Mouse (Mus musculus): ENCODE measurements at regions not wholly inside any gene's neighbourhood (a gene's known extent, or its start where the extent isn't known, plus 50 kb on each side); places are given as distances from the start of the nearest gene placed in this dataset.

DNA sequence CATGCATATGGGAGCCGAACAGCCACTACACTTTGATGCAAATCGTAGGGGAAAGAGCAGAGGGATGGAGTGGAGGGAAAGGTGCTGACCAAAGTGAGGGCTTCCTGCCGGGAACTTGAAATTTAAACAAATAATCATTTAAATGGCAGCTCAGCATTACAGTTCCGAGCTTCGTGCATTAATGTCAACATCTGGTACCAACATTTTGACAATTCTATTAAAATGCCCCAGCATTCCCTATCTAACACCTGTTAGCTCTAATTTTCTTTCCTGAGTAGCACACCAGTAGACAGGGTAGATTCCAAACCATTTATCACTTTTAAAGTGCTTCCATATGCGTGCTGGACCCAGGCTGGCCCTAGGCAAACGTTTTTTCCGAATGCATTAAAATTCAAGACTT is 178.1 kb downstream of the Emx2 start:
- no peak for ATAC-seq (replicated peaks; ENCODE audit: low read depth, poor library complexity, severe bottlenecking)

DNA sequence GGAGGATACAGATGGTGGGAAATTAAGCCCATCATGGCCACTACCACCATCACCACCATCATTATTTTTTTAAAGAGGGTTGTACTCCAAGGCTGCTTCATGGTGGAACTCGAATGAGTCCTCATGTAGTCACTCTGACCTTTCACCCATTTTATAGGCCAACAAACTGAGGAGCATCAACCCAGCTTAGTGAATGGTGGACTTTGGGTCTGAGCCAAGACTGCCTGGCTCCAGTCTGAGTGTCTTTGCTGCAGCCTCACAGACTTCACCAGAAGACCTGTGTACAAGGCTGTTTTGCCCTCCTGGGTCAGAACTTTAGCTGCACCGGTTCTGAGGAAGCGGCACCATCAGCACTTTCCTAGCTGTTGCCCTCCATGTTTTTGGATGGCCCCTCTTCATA is 184.4 kb downstream of the Emx2 start:
- no peak for ATAC-seq (replicated peaks; ENCODE audit: low read depth, poor library complexity, severe bottlenecking)

DNA sequence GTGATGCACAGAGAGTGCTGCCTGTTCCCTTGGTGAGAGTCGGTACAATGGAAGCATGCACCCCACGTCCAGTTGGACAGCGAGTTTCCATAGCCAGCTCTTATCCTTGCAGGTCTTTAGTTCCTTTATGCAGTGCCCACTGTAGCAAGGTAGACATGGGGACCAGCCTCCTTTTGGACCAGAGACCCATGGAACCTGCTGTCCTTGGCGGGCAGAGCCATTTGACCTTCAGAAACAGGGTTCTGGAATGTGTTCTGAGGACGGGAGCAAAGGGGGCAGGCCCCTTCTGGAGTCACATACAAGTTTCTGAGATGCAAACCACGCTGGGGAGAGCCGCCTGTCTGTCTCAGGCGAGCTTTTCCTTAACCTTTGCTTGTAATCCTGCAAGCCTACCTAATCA is 188.1 kb downstream of the Emx2 start:
- ATAC-seq (replicated peaks; ENCODE audit: low read depth, poor library complexity, severe bottlenecking) = no peak

DNA sequence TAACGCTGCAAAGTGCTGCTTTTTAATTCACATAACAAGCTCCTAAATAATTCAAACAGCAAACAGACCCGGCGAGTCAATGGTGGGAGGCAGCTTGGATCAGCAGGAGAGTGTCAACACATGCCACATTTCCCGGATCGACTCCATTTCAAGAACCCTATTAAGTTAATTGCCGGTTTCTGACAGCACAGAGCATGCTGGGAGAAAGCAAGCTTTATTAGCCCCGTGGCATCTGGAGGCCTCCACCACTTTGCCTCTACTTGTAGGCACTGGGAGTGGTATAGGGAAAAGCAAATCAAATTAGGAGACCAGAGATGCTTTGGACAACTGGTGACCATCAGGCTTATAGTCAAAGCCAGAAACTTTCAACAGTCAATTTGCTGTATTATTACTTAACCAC is 188.5 kb downstream of the Emx2 start:
- no peak for ATAC-seq (replicated peaks; ENCODE audit: low read depth, poor library complexity, severe bottlenecking)

DNA sequence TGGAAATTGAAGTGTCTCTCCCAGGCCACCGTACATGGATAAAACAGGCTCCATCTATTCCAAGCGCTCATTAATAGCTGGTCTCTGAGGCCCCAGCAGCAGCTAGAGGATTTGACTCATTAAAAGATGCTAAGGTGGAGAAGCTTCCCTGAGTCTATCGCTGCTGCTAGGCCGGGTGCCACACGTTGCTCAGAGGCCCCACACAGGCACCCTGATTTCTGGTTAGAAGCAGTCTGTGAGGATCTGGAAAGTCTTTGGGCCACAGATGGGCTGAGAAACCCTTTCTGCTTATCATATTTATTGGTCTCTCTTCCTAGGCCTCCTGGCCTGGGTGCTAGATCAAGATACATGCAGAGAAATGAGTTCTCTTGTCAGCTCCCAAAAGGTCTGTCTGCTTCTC is 191.2 kb downstream of the Emx2 start:
- ATAC-seq (replicated peaks; ENCODE audit: low read depth, poor library complexity, severe bottlenecking) = no peak

DNA sequence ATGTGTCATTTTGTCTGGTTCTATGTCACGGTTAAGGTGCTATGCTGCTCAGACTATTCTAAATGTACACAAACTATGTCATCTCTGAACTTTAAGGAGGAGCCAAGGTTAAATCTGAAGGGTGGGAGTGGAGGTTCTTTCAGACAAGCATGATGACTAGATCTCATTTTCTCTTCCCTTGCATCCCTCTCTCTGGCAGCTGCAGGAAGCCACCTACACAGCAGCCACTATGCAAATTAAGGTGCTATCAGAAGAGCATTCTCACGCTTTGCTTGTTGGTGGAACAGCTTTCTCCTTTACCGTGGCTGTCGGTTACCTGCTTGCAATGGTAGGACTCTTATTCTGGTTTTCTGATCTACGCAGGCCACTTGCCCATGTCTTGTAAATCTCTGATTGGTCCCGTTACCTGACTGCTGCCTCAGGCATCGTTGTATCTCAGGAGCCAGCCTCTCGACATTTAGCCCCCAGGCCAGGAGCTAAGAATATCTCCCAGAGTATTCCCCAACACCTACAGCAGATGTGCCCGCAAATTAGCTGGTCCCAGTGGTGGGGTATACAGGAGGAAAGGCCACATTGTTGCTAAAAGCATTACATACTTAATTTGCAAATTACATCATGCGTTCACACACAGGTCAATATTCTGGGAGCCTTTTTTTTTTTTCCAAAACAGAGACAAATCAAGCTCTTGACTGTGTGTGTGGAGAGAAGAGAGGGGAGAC is 192.6 kb downstream of the Emx2 start:
- no peak for ATAC-seq (replicated peaks; ENCODE audit: low read depth, poor library complexity, severe bottlenecking)

DNA sequence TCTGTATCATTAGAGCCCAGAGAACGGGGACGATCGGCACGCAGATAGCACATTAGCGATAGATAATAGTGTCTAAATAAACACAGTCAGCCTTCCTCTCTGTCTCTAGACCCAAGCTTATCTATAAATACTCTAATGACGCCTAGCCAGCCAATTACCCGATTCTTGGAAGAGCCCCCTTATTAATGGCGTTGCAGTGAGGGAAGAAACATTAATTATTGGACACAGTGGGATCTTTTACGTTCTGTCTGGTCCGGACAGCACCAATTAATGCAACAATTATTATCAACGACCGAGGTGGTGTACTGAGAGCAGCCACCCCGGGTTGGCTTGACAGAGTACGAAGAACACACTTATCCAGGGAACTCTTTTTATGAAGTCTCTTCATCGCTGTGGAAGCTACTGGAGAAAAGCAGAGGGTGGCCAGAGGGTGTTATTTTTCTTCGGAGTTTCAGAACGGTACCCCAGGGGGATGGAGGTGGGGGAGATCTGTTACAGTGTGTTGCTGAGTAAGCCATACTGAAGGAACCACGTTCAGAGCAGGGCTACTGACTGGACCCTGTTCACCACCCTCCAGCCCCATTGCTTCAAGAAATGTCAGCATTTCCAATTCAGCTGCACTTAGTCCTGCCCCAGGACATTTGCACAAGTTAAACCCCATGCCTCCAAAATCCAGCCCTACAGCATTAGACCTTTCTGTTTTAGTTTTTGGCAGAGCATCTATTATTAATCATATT is 195.6 kb downstream of the Emx2 start:
- ATAC-seq (replicated peaks; ENCODE audit: low read depth, poor library complexity, severe bottlenecking) = no peak

DNA sequence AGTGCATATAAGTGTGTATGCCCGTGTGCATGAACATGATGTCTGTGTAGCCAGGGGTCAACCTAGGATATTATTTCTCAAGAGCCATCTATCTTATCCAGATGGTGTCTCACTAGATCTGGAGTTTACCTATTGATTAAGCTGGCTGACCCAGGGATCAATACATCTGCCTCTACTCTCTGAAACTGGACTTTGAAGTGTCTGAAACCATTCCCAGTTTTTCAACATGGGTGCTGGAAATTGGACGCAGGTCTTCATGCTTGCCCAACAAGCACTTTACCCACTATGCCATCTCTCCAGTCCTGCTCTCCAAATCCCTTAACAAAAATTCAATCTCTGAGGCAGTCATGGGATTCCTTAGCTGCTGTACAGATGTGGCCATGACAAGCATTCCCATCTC is 197.1 kb downstream of the Emx2 start:
- no peak for ATAC-seq (replicated peaks; ENCODE audit: low read depth, poor library complexity, severe bottlenecking)

DNA sequence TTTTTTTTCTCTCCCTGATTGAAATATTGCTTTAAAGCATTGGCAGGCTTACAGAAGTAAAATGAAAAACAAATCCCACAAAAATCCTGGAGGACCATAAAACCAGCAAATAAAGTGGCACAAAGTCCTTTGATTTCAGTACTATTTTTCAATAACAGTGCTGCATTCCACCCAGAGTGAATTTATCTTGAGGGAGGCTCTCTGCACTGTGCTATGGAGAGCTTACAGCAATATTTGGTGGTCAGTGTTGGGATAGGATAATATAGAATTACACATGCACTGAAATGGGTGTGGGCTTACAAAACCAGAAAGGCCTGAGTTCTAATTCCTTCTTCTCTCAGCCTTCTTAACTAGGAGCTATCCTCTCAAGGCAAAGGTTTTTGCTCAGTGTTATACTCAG is 211.6 kb downstream of the Emx2 start:
- ATAC-seq (replicated peaks; ENCODE audit: low read depth, poor library complexity, severe bottlenecking) = no peak

DNA sequence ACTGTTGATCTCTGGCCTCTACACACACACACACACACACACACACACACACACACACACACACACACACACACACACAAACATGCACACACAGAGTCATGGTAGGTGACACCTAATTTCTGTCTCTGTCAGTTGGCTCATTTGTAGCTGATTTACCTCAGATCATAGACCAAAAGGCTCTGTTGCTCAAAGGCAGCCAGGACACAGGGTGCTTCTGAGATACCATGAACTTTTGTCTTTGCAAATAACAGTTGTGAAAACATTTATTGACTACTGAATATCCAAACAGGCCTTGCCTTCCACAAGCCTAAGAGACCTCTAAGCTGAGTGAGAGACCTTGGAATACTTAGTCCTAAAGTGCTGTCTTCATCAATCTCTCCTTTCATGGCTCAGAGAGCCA is 215.4 kb downstream of the Emx2 start:
- ATAC-seq (replicated peaks; ENCODE audit: low read depth, poor library complexity, severe bottlenecking) = no peak

DNA sequence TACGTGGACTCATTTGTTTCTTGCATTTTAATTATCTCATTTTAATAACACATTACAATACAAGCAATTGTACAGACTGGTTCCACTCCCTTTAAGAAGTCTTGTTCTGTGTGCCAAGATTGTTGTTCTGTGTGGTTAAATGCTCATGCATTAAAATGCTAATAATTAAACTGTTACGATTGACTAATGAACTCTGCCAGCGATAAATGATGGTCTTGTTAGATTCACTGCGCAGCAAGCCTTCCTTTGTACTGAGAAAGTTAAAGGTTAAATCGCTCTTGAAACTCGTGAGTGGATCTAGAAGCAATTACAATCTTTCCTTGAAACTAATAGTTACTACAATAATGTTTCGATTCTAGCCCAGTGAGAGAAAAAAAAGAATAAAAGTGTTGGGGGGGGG is 221.0 kb downstream of the Emx2 start:
- no peak for ATAC-seq (replicated peaks; ENCODE audit: low read depth, poor library complexity, severe bottlenecking)

DNA sequence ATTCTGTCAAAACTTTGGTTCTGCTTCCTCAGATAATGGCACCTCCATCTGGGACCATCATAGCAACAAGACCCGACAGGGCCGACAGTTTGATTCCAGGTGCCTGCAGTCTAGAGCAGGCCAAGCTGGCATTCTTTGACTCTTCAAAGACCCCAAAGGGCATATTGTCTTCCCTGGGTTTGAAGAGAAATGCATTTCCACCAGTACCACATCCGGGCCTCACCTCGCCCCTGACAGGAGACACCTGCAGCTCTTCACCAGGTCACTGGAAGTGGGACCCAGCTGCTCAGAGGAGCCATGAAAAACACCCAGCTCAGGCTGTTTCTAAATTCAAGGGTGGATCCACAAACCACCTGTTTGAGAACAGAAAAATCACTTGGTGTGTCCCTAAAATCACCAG is 222.2 kb downstream of the Emx2 start:
- ATAC-seq (replicated peaks; ENCODE audit: low read depth, poor library complexity, severe bottlenecking) = no peak

DNA sequence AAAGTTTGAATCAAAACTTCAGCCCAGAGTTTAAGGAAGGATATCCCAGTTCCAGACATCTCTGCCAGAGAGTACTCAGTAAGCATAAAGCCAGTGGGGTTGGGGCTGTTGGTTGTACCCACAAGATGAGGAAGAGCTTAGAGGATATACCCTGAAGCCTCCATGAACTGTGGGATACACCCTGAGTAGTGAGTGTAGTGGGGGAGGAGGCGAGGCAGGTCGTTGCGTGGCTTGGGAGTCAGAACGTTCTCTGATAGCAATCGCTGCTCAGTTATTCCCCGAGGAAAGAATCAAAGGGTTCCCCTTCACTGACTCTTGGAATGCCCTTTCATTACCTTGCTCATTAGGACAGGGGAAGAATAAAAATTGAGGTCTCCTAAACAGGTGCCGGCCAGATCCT is 226.1 kb downstream of the Emx2 start:
- no peak for ATAC-seq (replicated peaks; ENCODE audit: low read depth, poor library complexity, severe bottlenecking)

DNA sequence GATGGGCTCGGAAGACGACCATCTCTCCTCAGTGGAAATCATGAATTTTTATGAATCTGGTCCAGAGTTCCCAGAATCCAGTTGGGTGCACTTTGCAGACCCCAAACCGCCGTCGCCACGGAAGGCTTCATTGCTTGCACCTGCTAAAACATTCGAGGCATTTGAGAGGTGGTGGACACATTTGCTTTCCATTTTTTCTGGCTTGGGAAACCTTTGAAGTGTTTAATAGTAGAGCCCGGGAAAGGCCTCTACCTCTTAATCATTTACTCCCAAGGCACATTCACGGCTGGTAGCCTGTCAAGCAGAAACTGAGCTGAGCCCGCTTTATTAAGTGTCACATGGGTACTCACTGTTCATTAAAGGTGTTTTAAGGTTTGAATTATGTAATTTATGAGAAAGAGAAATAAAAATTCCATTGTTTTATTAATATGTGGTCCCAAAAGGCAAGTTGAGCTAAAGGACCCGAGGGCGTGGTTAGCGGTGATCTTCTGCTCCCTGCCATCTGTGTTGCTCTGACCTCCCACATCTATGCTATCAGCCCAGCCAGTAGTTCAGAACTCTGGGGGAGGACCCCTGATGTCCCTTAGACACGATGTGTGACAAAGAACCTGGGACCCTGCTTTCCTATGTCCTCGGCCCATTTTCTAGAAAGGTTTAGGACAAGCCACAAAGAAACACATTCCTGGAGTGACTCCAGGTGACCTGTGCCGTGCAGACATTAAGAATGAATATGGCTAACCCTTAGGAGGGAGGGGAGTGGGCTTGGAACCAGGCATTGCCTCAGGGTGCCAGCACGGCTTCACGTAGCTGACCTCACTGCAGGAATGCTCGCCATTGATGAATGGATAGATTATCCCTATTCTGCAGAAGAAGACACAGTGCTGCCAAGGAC is 227.9 kb downstream of the Emx2 start:
- no peak for ATAC-seq (replicated peaks; ENCODE audit: low read depth, poor library complexity, severe bottlenecking)

DNA sequence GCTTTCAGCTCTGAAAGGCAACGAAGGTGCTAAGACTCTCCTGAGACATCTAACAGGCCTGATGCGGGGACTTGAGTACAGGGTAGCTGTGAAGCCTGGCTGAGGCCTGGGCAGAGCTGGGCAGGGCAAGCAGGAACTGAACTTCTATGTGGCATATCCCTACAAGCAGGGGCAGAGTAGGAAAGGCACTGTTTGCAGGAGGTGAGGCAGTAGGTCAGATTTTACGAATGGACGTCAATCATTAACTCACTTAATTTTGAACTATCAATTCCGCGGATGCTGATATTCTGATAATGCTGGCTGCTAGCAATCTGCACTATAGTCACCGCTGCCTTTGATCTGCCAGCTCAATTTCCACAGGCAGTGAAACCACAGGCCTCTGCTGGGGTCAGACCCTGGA is 229.0 kb downstream of the Emx2 start:
- ATAC-seq (replicated peaks; ENCODE audit: low read depth, poor library complexity, severe bottlenecking) = no peak

DNA sequence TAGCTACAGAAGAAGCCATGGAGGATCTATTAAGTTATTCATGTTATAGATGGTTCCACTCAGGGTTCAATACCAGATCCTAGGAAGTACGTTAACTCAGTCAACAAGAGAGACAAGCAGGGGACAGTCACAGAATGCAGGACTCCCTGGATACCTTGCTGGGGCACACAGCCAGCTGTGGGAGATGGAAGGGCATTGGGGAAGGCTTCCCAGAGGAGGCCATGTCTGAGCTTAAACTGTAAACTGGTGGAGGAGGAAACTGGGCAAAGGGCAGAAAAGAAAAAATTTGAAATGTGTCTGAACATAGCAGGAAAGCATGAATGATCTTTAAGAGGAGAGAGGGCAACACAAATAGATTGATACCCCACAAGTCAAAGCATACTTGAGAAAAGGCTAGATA is 229.5 kb downstream of the Emx2 start:
- no peak for ATAC-seq (replicated peaks; ENCODE audit: low read depth, poor library complexity, severe bottlenecking)

DNA sequence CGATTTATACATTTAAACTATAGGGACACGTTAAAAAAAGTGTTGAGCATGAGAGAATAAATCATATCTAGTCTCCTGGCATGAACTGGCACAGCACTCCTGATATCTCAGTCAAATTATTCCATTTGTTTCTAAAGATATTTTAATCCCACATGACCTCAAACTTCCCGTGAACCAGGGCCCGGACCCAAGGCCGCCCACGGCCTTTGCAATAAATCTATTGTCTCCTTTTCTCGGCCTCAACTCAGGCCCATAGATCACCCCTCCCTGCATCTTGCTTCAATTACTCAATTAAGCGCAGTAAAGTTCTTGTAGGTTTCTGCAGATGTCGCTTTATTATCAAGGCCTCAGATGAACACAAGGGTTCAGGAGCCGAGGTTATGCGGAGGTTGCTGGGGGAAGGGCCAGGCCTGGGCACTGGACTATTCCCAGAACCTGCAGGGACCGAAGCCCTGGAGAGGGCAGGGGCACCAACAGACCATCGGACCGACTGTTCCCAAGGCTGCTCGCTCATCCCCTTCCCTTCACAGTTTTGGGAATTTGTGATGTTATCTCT is 233.4 kb downstream of the Emx2 start:
- ATAC-seq (replicated peaks; ENCODE audit: low read depth, poor library complexity, severe bottlenecking) = no peak

DNA sequence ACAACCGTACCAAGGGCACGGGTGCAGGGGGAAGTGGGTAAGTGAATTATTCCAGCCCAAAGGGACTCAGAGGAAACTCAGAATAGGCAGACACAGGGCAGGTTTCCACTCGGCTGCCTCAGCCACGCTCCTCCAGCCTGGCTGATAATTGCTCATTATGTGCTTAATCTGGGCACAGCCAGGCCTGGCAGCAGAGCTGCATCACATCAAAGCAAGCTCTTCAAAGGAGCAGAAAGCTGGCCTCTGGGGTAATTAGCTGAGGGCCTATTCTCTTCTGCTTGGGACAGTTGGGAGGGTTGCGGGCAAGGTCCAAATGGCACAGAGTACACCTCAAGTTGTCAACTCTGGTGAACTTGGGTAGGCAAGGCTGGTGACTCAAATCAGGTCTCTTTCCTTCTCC is 239.5 kb downstream of the Emx2 start:
- no peak for ATAC-seq (replicated peaks; ENCODE audit: low read depth, poor library complexity, severe bottlenecking)

DNA sequence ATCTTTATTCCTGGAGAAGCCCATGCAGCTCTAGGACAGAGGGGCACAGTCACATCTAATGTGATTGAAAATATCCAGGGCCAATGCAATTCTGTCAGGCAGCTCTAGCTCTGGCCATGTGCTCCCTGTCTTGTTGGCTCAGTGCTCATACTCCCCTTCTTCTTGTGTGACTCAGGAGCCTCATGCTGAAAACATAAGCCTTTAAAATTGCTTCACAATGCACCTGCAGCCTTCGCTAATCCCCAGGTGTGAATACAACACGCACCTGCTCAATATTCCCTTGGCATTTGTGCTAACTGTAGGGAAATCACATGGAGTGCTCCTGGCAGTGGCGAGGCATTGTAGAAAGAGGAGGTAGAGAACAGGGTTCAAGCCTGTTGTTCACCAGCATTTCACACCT is 242.0 kb downstream of the Emx2 start:
- no peak for ATAC-seq (replicated peaks; ENCODE audit: low read depth, poor library complexity, severe bottlenecking)

DNA sequence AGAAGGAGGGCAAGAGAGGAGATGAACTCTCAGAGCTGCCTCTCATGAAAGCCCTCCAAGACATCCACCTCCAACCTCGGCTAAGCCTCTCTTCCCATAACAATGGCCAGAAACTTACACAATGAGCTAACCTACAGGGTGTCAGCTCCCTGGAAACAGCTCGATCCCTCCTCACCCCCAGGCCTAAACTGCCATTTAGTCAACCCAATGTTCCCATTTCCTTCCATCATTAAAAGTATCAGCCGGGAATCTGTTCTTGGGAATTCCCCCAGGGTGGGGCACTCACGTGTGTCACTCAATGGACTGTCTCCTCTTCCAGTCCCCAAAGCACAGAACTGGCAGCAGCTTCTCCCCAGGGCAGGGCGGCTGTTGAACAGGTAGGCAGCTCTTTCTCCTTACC is 236.3 kb downstream of the Rab11fip2 start:
- ATAC-seq (replicated peaks; ENCODE audit: low read depth, poor library complexity, severe bottlenecking) = no peak

DNA sequence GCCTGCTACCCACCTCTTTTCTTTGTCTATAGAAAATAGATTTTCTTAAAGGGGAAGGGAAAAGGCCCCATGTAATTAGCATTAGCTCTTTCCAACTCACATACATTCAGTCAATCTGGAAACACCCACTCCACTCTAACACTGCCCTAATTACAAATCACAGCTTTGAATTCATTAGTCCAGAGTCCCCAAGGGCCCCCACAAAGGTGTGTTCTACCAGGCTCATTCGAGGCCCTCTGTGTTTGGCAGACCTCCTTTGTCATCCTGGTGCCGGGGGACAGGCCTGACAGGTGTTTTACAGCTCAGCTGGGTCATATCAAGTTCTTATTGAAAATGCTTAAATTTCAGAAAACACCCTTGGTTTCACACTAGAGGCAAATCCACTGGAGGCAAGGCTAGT is 234.3 kb downstream of the Rab11fip2 start:
- no peak for ATAC-seq (replicated peaks; ENCODE audit: low read depth, poor library complexity, severe bottlenecking)
